Mouse (Mus musculus) adrenal gland, adult 8-10 months (tissue): ENCODE results near the gene Zer1. TPM values are rescaled to one million over a fixed set of nuclear protein-coding genes. Genes with fewer than 3 reads are reported as not detected.

ENCODE experiments used
- DNase-seq: peaks from one replicate; pipeline ENCODE4 v3.0.0; 2022
- total RNA-seq, 4 experiments: library from RNA; stranded (reverse); gene quantifications; 2 replicates each; pipeline ENCODE4 v1.2.4; 2022

Gene Zer1
- total RNA-seq, 4 experiments from 2014 or later, result 45.6 to 74.7 (median 58.5) TPM

DNA sequence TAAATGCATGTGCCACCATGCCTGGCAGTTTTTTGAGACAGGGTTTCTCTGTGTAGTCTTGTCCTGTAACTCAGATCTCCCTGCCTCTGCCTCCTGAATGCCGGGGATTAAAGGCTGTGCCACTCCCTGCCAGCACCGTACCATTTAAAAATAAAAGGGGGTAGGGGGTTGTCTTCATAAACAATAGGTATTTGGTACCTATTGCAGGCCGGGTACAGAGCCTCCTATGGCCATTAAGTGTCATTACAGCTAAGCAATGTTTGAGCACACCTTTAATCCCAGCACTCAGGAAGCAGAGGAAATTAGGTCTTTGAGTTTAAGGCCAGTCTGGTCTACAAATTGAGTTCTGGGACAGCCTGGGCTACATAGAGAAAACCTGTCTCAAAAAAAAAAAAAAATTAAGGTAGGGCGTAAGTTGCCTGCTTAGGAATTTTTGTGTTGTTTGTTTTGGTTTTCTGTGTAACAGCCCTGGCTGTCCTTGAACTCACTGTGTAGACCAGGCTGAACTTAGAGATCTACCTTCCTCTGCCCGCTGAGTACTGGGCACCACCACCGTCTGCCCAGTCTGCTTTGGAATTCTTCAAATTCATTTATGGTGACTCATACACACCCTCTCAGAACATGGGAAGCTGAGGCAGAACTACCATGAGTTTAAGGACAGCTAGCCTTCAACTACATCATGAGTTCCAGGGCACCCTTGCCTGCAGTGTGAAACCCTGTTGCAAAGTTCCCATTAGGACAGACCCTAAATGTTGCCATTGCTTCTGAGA, 72.2 kb downstream of the Zer1 start:
- DNase-seq, result no peak

DNA sequence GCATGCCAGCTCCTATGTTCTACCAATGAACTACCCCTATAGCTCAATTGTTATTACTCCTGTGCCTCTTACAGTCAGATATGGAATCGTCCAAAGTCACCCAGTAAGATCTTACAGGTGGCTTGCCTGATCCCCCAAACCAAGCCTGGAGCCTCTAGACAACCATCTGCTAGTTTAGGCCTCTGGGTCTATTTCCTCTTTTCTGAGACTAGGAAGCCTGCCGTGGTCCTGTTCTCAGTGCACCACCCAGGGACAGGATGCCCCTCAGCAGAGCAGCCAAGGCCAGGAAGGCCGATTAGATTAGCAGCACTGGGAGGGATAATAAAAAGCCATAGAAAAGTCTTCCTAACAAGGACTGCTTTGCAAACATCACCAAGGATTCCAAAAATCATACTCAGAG, 74.6 kb downstream of the Zer1 start:
- no peak for DNase-seq

DNA sequence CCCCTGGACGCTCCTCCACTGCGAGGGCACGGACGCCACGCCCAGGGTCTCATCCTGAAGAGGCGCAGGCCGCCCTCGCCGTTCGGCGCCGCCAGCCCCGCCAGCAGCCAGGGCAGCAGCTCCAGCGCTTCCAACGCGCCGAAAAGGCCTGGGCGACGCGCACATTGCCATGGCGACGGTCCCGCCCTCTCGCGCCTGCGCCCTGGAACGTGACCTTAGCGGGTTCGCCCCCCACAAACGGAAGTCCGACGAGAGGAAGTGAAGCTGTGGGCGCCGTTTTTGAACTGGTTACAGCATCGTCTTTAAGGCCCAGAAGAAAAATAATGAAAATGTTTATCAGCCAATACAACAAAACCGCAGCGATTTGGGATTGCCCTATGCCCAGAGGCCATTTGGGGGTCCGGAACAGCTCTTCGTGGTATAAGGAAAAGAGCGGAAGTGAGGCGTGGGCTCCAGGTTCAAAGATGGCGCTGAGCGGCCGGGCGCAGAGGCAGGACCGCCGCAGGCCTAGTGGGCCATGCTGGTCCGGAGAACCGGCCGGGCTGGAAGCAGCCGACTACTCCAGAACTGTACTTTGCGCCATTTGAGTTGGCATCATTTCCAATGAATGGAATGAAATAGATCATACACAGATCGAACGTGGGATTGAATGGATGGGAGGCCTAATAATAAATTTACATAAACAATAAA, 75.5 kb downstream of the Zer1 start, which contains the start of gene Wdr34:
TSS of gene Wdr34 (minus strand) at position 183 of the 690 bp plus-strand sequence.
- DNase-seq, result peak; percentile 96

DNA sequence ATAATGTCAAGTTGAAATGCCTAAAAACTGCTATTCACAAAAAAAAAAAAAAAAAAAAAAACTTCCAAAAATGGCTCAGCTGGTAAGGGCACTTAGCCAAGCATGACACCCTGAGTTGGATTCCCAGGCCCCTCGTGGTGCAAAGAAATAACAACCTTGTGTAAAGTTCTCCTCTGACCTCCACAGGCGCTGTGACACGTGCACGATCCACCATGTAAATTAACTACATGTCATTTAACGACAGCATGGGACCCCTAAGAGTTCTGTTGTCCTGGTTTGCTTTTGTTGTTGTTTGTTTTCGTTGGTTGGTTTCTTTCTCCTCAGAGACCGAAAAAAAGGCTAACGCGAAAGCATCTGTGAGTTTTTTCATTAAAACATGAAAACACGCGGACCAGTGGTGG, 76.3 kb downstream of the Zer1 start:
- no peak for DNase-seq

Other genes with a start within 250 kb of the Zer1 start
- 10 to 100 TPM; 31.2 to 80.8 (median 57.9) TPM for gene Odf2, start 235.4 kb downstream of the Zer1 start, total RNA-seq
- gene Gle1, start 189.2 kb downstream of the Zer1 start, total RNA-seq, result 10 to 100 TPM; 34.7 to 56.4 (median 43.6) TPM
- gene Sptan1, start 159.0 kb downstream of the Zer1 start, total RNA-seq, result 100 to 1,000 TPM; 163 to 298 (median 244) TPM
- gene Wdr34, start 75.7 kb downstream of the Zer1 start, total RNA-seq, result 10 to 100 TPM; 19.5 to 31.7 (median 26.6) TPM
- gene Set, start 67.2 kb downstream of the Zer1 start, total RNA-seq, result 100 to 1,000 TPM; 205 to 257 (median 225) TPM
- 1 to 10 TPM; 4.8 to 6.6 (median 5.8) TPM for gene Pkn3, start 46.9 kb downstream of the Zer1 start, total RNA-seq
- gene Zdhhc12, start 30.9 kb downstream of the Zer1 start, total RNA-seq, result 10 to 100 TPM; 16.4 to 23.9 (median 17.6) TPM
- 10 to 100 TPM; 58.6 to 71.5 (median 64.5) TPM for gene Tbc1d13, start 9.2 kb upstream of the Zer1 start, total RNA-seq
- 10 to 100 TPM; 21.9 to 43.0 (median 31.0) TPM for gene Endog, start 46.9 kb upstream of the Zer1 start, total RNA-seq
- 10 to 100 TPM; 22.9 to 28.7 (median 28.4) TPM for gene Spout1, start 53.9 kb upstream of the Zer1 start, total RNA-seq
- gene Kyat1, start 81.3 kb upstream of the Zer1 start, total RNA-seq, result 10 to 100 TPM; 21.3 to 27.4 (median 22.8) TPM
- gene Lrrc8a, start 113.1 kb upstream of the Zer1 start, total RNA-seq, result 10 to 100 TPM; 54.6 to 63.0 (median 57.8) TPM
- gene Gm28035, start 116.0 kb upstream of the Zer1 start, total RNA-seq, result 1 to 10 TPM in 3 of 4 experiments, under 1 TPM in 1; 0.58 to 5.3 (median 2.8) TPM
- gene Phyhd1, start 141.6 kb upstream of the Zer1 start, total RNA-seq, result 10 to 100 TPM; 12.0 to 20.7 (median 15.4) TPM
- gene Gm28038, start 156.5 kb upstream of the Zer1 start, total RNA-seq, result not detected
- gene Dolk, start 161.7 kb upstream of the Zer1 start, total RNA-seq, result 10 to 100 TPM; 31.2 to 42.7 (median 37.6) TPM
- gene Nup188, start 161.8 kb upstream of the Zer1 start, total RNA-seq, result 10 to 100 TPM; 28.2 to 33.6 (median 30.2) TPM
- 100 to 1,000 TPM in 2 of 4 experiments, 10 to 100 TPM in 2; 85.4 to 115 (median 101) TPM for gene Sh3glb2, start 234.8 kb upstream of the Zer1 start, total RNA-seq
- gene Miga2, start 239.6 kb upstream of the Zer1 start, total RNA-seq, result 100 to 1,000 TPM in 1 of 4 experiments, 10 to 100 TPM in 3; 80.6 to 104 (median 91.1) TPM